Mouse (Mus musculus) heart, adult 2 months (tissue): ENCODE results near the gene Lbx2. TPM values are rescaled to one million over a fixed set of nuclear protein-coding genes. Genes with fewer than 3 reads are reported as not detected.

Source experiments
- DNase-seq, 2 experiments: peaks; one replicate each; pipeline ENCODE4 v3.0.0; 2021
- H3K27ac ChIP-seq: fragments of 200-600 bp; 2 replicates; pipeline ENCODE4 v1.8.1; 2022
- H3K27me3 ChIP-seq: fragments of 200-500 bp; 2 replicates; pipeline ENCODE4 v1.6.1; 2012; ENCODE audit warnings: mild to moderate bottlenecking, low read length, inconsistent platforms, mixed read lengths; ENCODE audit not compliant: control insufficient read depth, insufficient read depth
- H3K36me3 ChIP-seq: fragments of 200-500 bp; 2 replicates; pipeline ENCODE4 v1.6.1; 2012; ENCODE audit warnings: low read length, inconsistent platforms; ENCODE audit not compliant: control insufficient read depth, insufficient read depth
- H3K4me1 ChIP-seq: fragments of 200-500 bp; 2 replicates; pipeline ENCODE4 v1.6.1; 2011; ENCODE audit warnings: low read length; ENCODE audit not compliant: control insufficient read depth, insufficient read depth
- H3K4me3 ChIP-seq: fragments of 200-600 bp; 2 replicates; pipeline ENCODE4 v1.8.1; 2022
- H3K79me2 ChIP-seq: fragments of 200-500 bp; replicated peaks from 2 replicates; pipeline ENCODE4 v1.6.1; 2012; ENCODE audit warnings: mild to moderate bottlenecking, inconsistent platforms, low read length, moderate library complexity, mixed read lengths; ENCODE audit not compliant: control insufficient read depth, insufficient read depth
- H3K9ac ChIP-seq: fragments of 200-500 bp; 2 replicates; pipeline ENCODE4 v1.6.1; 2012; ENCODE audit warnings: low read depth, mild to moderate bottlenecking, control low read depth, inconsistent platforms, low read length, mixed read lengths
- CTCF ChIP-seq: fragments of 200-600 bp; IDR thresholded peaks from 2 replicates; pipeline ENCODE4 v1.8.1; 2022; ENCODE audit warnings: antibody characterized with exemption, mild to moderate bottlenecking, moderate library complexity
- EP300 ChIP-seq: fragments of 200-500 bp; IDR thresholded peaks from 2 replicates; pipeline ENCODE4 v1.6.1; 2011; ENCODE audit warnings: low read depth, low read length, control low read depth; ENCODE audit not compliant: insufficient read depth
- POLR2A ChIP-seq: fragments of 200-500 bp; IDR thresholded peaks from 2 replicates; pipeline ENCODE4 v1.6.1; 2011; ENCODE audit warnings: mild to moderate bottlenecking, low read depth, low read length, control low read depth; ENCODE audit not compliant: insufficient read depth
- WGBS: fragments of 180-500 bp; shearing (Covaris S2); methylation state at CpG from one replicate; pipeline ENCODE4 v1.1.7; 2018; 5-methylcytosine and 5-hydroxymethylcytosine counted together
- intact Hi-C: fragments of 180-260 bp; cut with DNase I; formaldehyde crosslinking; loops from one replicate; pipeline ENCODE4 v1.15.1; 2025
- polyA plus RNA-seq: library from polyadenylated mRNA; depleted of rRNA; stranded (reverse); fragments of >200 nt; gene quantifications from 2 replicates; pipeline ENCODE4 v1.2.3, GENCODE M21; 2012
- total RNA-seq, 2 experiments: library from RNA; stranded (reverse); gene quantifications; 2 replicates each; pipeline ENCODE4 v1.2.3; 2021

Gene Lbx2
- total and polyA plus RNA-seq, 3 experiments = 0.84 to 2.2 (median 1.5) TPM

DNA sequence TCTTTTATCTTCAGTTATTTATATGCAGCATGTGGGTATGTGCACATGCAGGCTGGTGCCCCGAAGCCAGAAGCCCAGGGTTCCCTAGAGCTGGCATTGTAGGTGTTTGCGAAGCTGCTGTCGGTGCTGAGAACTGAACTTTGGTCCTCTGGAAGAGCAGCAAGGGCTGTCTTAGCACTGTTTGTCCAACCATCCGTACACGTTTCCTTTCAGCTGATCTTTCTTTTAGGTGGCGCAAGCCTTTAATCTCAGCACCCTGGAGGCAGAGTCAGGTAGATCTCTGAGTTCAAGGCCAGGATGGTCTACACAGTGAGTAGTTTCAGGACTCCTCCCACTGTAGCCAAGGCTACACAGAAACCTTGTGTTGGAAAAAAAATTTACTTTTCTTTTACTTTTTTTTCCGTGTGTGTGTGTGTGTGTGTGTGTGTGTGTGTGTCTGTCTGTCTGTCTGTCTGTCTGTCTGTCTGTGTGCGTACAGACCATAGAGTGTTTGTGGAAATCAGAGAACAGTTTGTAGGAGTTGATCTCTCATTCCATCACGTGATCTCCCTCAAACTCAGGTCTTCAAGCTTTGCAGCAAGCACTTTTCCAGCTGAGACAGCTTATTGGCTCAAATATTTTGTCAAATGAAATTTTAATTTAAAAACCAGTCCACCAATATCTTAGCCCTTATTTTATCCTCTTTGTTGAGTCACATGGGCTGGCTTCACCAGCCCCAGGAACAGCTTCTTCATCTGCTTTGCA, 46.2 kb downstream of the Lbx2 start:
- Histone ChIP-seq H3K4me3 (no peak overlapping the region), H3K27me3 (no peaks in the 10 kb centered on the region), H3K27ac (no peak overlapping the region), H3K79me2 (no peaks in the 10 kb centered on the region), H3K36me3 (no peaks in the 10 kb centered on the region), H3K4me1 (peaks cover 5% of the 10 kb centered on the region; the same call in 1 of the 2 replicates), H3K9ac (no peak overlapping the region)
- no peak for TF ChIP-seq CTCF
- TF ChIP-seq POLR2A = no peak
- TF ChIP-seq EP300 = no peak
- no peak for DNase-seq
- intact Hi-C loops = no loop called here
- 75% methylated on average over 9 of the region's 9 CpGs for WGBS

DNA sequence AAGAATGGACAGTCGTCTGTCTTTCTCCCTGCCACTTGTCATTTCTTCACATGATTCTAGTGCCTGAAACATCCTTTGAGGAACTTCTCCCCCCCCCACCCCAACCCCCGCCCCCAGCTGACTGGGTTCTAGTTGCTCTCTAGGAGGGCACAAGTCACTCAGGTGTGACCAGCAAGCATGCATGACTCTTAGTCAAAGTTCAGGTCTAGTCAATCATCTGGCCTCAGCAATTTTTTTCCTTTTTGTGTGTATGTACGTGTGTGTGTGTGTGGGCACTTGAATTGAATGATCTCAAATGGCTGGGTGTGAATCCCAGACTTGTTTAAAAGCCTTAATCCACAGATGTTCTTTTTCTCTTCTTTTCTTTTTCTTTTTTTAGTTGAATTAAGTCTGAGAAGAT, 48.1 kb downstream of the Lbx2 start:
- Histone ChIP-seq H3K4me1 (peaks cover 5% of the 10 kb centered on the region; the same call in 1 of the 2 replicates), H3K36me3 (no peaks in the 10 kb centered on the region), H3K9ac (no peak overlapping the region), H3K79me2 (no peaks in the 10 kb centered on the region), H3K4me3 (no peak overlapping the region), H3K27ac (no peak overlapping the region), H3K27me3 (no peaks in the 10 kb centered on the region)
- intact Hi-C loops = no loop called here
- TF ChIP-seq EP300 = no peak
- no peak for TF ChIP-seq POLR2A
- TF ChIP-seq CTCF = no peak
- WGBS = 64% methylated on average over 3 of the region's 3 CpGs
- DNase-seq = no peak

DNA sequence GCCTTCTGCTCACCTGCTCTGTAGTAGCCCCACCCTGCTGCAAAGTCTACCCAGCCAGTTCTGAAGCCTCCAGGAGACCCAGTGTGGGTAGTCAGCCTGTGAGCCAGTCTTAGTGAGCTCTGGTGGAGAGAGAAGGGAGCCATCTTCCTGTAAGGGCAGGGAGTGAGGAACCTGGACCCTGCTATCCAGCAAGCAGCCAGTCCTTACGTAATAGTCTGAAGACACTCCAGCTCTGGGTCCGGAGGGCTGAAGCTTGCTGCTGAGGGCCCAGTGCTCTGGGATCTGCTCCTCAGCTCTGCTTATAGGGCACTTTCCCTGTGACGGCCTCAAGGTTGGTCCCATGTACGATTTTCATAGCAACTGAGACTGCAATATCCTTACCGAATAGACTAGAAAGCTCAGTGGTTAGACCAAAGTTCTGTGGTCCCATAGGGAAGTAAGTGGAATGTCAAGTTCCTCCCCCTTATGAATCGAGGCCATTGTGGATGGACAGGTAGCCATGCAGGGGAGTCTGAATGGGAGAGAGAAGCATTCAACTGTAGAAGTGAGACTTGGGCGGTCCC, 48.9 kb downstream of the Lbx2 start, which contains the start of gene Rtkn:
TSS of gene Rtkn (plus strand) at position 513 of the 563 bp plus-strand sequence.
- peak within 1 kb of the TSS; percentile 76 for H3K27ac ChIP-seq
- peaks cover 5% of the 10 kb centered on the region; the same call in 1 of the 2 replicates for H3K4me1 ChIP-seq
- no peak for TF ChIP-seq CTCF
- no peak for TF ChIP-seq EP300
- TF ChIP-seq POLR2A = no peak
- no peaks in the 10 kb centered on the region for H3K36me3 ChIP-seq
- no peaks in the 10 kb centered on the region for H3K27me3 ChIP-seq
- H3K4me3 ChIP-seq = peak within 1 kb of the TSS; percentile 28
- WGBS = 78% methylated on average over 7 of the region's 7 CpGs
- no peaks in the 10 kb centered on the region for H3K79me2 ChIP-seq
- H3K9ac ChIP-seq = peak within 1 kb of the TSS; percentile 79
- intact Hi-C loops = no loop called here
- no peak for DNase-seq

DNA sequence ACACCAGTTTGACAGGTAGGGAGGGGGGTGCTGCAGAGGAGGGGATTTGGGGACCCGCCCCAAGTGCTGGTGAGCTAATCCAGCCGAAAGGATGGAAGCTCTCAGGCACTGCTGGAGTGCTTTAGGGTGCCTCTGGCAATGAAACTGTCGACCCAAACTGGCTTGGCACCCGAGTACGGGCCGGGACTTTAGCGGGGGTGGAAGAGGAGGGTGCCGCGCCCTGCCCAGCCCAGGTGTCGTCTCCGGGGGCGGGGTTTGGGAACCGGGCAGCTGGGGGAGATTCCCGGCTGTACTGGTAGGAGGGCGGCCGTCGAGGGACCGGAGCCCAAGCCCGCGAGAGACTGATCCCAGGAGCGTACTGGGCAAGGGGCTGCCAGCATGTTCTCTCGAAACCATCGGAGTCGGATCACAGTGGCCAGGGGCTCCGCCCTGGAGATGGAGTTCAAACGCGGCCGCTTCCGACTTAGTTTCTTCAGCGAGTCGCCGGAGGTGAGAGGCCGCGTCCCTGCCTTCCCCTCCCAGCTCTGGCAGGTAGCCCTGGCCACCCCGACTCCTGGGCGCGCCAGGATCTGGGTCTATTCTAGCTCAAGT, 49.5 kb downstream of the Lbx2 start:
- Histone ChIP-seq H3K27me3 (no peaks in the 10 kb centered on the region), H3K79me2 (no peaks in the 10 kb centered on the region), H3K27ac (peak overlapping the region; percentile 76), H3K4me3 (peak overlapping the region; percentile 28), H3K4me1 (peaks cover 5% of the 10 kb centered on the region; the same call in 1 of the 2 replicates), H3K36me3 (no peaks in the 10 kb centered on the region), H3K9ac (peak overlapping the region; percentile 79)
- peak; percentile 58 for DNase-seq
- WGBS = 14% methylated on average over 37 of the region's 37 CpGs
- TF ChIP-seq EP300 = no peak
- TF ChIP-seq CTCF = no peak
- 0 out of 2 replicates have a peak, but pooled peaks have one; percentile 5 for TF ChIP-seq POLR2A
- intact Hi-C loops = no loop called here

DNA sequence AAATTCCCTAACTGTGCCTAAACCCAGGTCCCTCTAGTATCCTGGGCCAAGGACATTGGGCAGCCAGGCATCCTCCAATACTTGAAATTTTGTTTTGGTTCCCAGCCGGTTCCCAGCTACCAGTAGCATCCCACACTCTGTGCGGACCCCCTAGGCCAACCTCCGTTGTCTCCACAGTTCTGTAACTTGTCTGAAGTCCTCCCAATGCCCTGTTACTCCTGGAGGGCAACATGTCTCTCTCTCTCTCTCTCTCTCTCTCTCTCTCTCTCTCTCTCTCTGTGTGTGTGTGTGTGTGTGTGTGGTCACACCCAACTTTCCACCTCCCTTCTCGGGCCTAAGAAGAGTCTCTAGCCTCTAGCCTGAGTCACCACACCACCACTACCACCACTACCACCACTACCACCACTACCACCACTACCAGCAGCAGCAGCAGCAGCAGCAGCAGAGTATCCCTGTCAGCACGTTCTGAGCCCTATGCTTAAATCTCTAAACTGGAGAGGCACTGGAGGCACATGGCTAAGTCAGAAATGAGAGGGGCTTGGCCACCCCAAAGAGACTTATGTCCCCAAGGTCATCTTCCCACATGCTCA, 50.2 kb downstream of the Lbx2 start:
- Histone ChIP-seq H3K4me3 (peak overlapping the region; percentile 63), H3K36me3 (no peaks in the 10 kb centered on the region), H3K27me3 (no peaks in the 10 kb centered on the region), H3K4me1 (peaks cover 5% of the 10 kb centered on the region; the same call in 1 of the 2 replicates), H3K27ac (peak overlapping the region; percentile 89), H3K9ac (peak overlapping the region; percentile 79), H3K79me2 (no peaks in the 10 kb centered on the region)
- intact Hi-C loops = no loop called here
- TF ChIP-seq POLR2A = no peak
- TF ChIP-seq EP300 = no peak
- no peak for TF ChIP-seq CTCF
- 35% methylated on average over 5 of the region's 5 CpGs for WGBS
- DNase-seq = no peak
